Mouse (Mus musculus): ENCODE measurements around the gene Laptm4a.

DNA sequence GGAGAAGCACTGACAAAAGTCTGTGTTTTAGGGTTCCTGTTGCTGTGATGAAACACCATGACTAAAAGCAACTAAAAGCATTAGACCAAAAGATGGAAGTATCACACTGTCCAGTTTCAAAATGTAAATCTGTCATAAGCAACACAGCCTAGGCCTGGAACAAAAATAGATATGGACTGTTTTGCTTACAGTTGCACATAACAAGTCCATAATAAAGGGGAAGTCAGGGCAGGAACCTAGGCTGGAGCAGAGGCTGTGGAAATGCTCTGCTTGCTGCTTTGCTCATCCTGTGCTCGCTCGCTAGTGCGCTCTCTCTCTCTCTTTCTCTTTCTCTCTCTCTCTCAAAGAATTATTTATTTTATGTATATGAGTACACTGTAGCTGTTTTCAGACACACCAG lies 6.2 kb downstream of the Laptm4a start:
- no peak for TF ChIP-seq CTCF (conservative IDR thresholded peaks at IDR 0.05; ENCODE audit: insufficient read depth, insufficient read length, low read depth, low read length)
- no peak for TF ChIP-seq POLR2A (IDR thresholded peaks at IDR 0.05; ENCODE audit: low read depth, low read length)

Measured in kidney, adult 2 months (tissue).